Mouse (Mus musculus) left cerebral cortex, postnatal 25 days (tissue): Measurements from ENCODE around the gene Prss38. TPM values are rescaled to one million over a fixed set of nuclear protein-coding genes. Genes with fewer than 3 reads are reported as not detected.
"Not testable (repeated sequence)": the region's sequence is repeated elsewhere in the genome, so short reads cannot be mapped to it uniquely, and the experiment has no call there.

Experiments used
- DNase-seq, 2 experiments: peaks; one replicate each; pipeline ENCODE4 v3.0.0; 2022; ENCODE audit warnings: low spot score in 2 of 2, mixed read lengths in 1 of 2
- intact Hi-C: fragments of 180-260 bp; cut with DNase I; formaldehyde crosslinking; loops from one replicate; pipeline ENCODE4 v1.15.1; 2025
- total RNA-seq, 2 experiments: library from RNA; stranded (reverse); gene quantifications; 2 replicates each; pipeline ENCODE4 v1.2.3; 2021

The Prss38 gene
- total RNA-seq, 2 experiments from 2014 or later = not detected

GRCm38 (mm10) chr11:59384441-59384959, 9.0 kb upstream of the Prss38 start:
- no peak for DNase-seq
- intact Hi-C loops = no loop called here

- DNase-seq = no peak
- intact Hi-C loops = no loop called here
Measured at GRCm38 (mm10) chr11:59379547-59379946, 4.1 kb upstream of the Prss38 start.

DNA sequence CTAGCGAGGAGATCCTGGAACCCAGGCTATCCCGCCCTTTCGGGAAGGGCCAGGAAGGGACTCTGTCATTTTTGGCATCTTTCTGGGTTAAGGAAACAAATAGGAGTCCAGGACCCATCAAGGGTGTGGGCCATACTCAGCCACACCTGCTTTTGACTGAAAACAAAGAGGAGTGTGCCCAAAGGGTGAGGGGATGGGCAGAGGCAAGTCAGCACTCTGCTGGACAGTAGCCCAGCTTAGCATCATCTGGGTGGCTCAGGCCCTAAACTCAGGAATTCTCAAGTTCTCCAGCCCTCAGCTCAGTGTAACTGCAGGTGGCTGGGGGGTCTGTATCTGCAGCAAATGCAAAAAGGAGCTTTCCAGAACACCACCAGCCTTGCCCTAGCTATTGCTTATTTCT, 2.5 kb upstream of the Prss38 start:
- intact Hi-C loops = no loop called here
- DNase-seq = no peak

GRCm38 (mm10) chr11:59369848-59370247, 5.6 kb downstream of the Prss38 start:
- intact Hi-C loops = no loop called here
- no peak for DNase-seq

GRCm38 (mm10) chr11:59367955-59368354, 7.5 kb downstream of the Prss38 start:
- DNase-seq, intact Hi-C loops: not testable (repeated sequence)

DNA sequence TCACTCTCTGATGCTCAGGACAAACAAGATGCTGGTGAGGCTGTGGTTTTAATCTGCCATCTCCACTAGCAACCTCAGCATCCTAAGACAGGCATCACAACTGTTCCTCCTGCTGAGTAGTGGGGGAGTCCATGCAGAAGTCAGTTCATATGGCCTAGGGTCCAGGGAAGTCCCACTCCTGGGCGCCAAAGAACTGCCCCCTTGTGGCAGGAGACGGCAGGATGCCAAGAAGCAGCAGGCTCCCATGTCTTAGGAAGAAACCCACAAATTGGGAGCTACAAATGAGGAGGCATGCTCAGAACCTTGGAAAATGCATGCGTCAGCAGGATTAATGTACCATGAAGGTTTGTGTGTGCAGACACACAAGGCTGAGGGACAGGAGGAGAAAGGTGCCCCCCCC, 8.8 kb downstream of the Prss38 start:
- intact Hi-C loops = no loop called here
- no peak for DNase-seq

DNA sequence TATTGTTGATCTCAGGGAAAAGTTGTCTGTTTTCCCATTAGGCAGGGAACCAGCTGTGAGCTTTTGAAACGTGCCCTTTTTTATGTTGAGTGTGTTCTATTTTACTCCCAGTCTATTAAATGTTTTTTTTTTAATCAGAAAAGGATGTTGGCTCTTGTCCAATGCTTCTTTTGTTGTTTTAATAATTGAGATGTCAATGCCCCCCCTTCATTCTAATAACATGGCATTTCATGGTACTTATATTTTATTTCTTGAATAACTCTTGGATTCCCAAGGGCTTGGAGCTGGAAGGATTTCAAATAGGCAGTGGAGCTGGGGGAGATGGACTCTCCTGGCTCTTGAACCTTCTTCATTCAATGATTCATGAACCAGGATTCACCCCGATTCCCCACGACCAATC, 9.4 kb downstream of the Prss38 start:
- intact Hi-C loops = no loop called here
- DNase-seq = no peak

- intact Hi-C loops = no loop called here
- no peak for DNase-seq
Measured at GRCm38 (mm10) chr11:59364417-59364816, 11.0 kb downstream of the Prss38 start.

DNA sequence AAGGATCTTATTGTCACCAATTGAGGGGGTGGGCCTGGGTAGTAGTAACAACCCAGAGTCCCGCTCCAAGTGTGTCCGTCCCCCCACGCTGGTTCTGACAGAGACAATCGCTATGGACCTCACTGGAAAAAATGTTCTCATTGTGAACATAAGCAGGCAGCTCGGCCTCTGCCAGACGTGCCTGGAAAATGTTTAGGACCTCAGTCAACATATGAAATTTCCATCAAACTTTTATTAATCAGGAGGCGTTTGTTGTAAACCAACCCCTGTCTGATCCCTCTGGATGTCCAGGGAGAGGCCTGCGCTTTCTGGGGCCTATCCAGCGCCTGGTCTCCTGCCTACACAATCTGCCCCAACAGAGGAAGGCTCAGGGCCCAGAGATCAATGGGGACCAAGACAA, 11.4 kb downstream of the Prss38 start:
- no peak for DNase-seq
- intact Hi-C loops = no loop called here

DNA sequence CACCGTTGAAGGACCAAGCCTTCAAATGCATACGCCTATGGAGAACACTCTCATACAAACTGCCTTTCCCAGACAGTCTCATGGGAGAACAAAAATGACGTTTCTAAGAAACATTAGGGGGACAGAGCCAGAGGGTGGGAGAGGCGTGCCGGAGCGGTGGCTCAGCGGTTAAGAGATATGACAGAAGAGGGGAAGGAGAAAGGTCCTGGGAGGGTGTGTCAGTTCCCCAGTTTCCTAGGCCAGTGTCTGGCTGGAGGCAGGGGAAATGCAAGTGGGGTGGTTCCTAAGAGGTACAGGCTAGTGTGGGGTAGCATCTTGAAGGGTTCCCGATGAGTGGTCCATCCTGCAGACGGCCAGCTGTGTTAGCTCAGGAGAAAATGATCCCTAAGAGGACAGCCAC, 14.2 kb downstream of the Prss38 start:
- intact Hi-C loops = no loop called here
- no peak for DNase-seq

DNA sequence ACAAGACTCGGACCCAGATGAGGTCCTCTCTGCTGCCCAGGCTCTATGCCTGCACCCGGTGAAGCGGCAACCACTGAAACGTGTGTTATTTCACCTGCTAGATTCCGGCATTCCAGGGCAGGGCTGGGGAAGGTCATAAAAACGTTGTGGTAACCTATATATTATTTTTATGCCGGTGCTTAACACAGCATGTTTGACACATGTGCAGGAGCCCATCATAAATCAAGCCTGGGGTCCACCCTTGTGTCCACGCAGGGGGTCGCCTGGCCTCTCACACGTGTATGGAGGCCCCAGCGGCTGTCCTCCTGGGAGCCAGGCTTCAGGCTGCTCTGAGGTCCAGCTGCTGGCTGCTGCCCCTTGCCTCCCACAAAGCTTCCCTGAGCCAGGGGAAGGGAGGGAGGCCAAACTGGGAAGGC, 18.6 kb downstream of the Prss38 start:
- intact Hi-C loops = no loop called here

DNA sequence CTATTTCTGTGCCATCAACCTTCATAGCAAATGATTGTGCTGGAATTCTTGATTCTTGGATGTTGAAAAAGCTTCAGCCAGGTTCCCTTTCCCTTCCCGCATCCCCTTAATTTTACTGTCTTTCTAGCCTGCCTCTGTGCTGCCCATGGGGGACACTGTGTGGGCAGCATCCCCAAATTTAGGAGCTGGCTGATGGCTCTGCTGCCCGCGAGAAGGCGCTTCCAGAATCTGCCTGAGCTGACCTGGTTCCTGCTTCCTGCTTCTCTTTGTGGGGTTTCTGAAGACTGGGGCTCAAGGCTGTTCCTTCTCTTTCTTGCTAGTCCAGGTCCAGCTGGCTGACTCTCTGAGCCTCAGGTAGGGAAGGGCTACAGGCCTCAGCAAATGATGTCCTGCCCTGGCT, 20.7 kb downstream of the Prss38 start:
- DNase-seq = peak in 1 of 2 experiments; percentile 64
- intact Hi-C loops = no loop called here

More for the DNA sequence above, 18.6 kb downstream of the Prss38 start:
- no peak for DNase-seq

- DNase-seq = no peak
- intact Hi-C loops = no loop called here
Measured at GRCm38 (mm10) chr11:59350326-59350725, 25.1 kb downstream of the Prss38 start.

- no peak for DNase-seq
- intact Hi-C loops = no loop called here
Measured at GRCm38 (mm10) chr11:59346166-59346910, 29.1 kb downstream of the Prss38 start.

- no peak for DNase-seq
- intact Hi-C loops = no loop called here
Measured at GRCm38 (mm10) chr11:59342956-59343355, 32.5 kb downstream of the Prss38 start.

DNA sequence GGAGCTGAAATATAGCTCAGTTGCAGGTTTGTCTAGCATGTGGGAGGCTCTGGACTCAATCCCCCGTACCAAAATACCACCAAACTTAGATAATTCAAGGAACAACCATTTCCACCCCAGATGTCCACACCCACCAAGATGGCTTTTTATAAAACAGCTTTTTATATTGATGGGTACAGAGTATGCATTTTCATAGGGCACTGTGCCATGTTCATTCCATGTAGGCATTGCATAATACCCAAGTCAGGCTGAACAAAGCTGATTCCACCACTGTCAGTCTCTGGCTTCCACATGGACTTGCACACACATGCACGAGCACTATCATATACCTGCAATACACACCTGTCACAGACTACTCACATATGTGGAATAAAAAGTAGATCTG, 36.7 kb downstream of the Prss38 start:
- peak; percentile 76 to 97 for DNase-seq
- intact Hi-C loops = loop anchor here (1.0 to 2.0 kb wide), 2 partner anchors 33 to 158 kb away; no protein-coding TSS in a partner anchor

GRCm38 (mm10) chr11:59337955-59338735, 37.3 kb downstream of the Prss38 start:
- peak; percentile 31 to 77 for DNase-seq

DNA sequence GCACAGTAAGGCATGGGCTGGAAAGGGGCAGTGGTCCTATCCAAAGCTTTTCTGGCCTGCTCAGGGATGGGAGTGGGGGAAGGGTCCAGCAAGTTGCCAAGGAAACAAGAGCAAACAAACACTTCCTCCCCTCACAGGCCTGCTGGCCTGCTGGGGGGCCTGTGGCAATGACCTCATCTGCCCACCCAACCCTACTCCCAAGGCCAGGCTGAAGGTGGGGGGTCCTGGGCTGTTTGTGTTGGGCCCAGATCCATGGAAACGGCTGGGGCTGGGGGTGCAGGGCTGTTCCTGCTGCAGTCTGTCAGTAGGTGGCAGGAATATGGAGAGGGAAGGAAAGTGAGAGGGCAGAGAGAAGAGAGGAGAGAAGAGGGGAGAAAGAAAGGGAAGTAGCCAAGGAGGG, 39.1 kb downstream of the Prss38 start:
- DNase-seq = no peak
- intact Hi-C loops = no loop called here

More at GRCm38 (mm10) chr11:59337955-59338735, 37.3 kb downstream of the Prss38 start:
- intact Hi-C loops = loop anchor here (1.0 to 2.0 kb wide), 2 partner anchors 33 to 159 kb away; no protein-coding TSS in a partner anchor

DNA sequence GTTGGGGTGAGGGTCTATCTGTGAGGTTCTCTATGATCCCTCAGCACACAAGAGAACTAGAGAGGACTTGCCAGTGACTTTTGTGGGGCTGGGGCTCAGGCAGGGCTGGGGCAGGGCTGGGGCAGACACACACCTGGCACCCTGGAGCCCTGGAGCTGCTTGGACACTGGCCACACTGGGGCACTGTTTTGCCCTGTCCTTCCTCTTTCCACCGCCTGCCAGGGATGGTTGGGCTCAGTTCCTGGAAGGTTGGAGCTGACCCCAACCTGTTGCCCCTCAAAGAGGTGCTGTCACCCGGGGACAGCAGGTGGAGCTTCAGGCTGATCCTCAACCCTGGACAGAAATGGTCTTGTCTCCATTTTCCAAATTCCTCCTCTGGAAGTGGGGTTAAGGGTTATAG, 39.5 kb downstream of the Prss38 start:
- no peak for DNase-seq
- intact Hi-C loops = no loop called here

DNA sequence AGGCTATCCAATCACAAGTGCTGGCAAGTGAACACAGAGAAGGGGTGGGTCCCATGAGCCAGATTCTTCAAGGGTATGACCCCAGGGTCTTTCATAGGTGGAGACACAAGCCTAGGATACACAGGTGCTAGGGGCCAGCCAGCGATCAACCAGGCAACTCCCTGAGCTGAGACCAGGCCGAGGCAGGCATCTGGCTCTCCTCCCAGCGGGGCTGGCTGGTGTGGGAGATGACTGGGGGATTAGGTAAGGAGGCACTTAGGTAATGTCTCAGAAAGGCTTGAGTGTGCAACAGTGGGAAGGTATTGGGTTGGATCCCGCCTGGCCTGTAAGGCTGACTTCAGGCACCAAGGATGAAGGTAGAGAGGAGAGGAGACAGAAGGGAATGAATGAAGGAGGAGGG, 40.3 kb downstream of the Prss38 start:
- intact Hi-C loops = no loop called here
- DNase-seq = no peak

- peak in 1 of 2 experiments; percentile 72 for DNase-seq
- intact Hi-C loops = no loop called here
Measured at GRCm38 (mm10) chr11:59332938-59333337, 42.5 kb downstream of the Prss38 start.
